ENCODE assay signal across 15 mouse cellular contexts in genomic region chr13:51930931-51931330, GRCm38 (mm10).
DNase-seq lines count a peak whose midpoint lies in the region; ATAC-seq and TF ChIP-seq lines count a peak whose summit lies in the region.
"Had no signal": no experiment of that assay in that cellular context is flagged by ENCODE, and none has a peak within 500 bp of the region (broad histone marks: within the 10 kb centered on the region; RNA-seq: fewer than 3 reads in every experiment).

No protein-coding gene starts in this region.

- H3K9ac ChIP-seq in forebrain, embryonic 14.5 days (ENCODE audit: low read length), result no peak overlapping the region
- H3K9ac ChIP-seq in stomach, embryonic 14.5 days (replicated peaks; ENCODE audit: low read depth, low read length), result 0 out of 2 replicates have a peak overlapping the region, but pooled peaks have one; percentile 6
- H3K9ac ChIP-seq in stomach, postnatal 0 days (ENCODE audit: low read length), result no peak overlapping the region
- H3K9ac ChIP-seq: embryonic facial prominence, embryonic 15.5 days; limb, embryonic 15.5 days; midbrain, embryonic 12.5 days had no signal

- no peaks in the 10 kb centered on the region for H3K36me3 ChIP-seq in forebrain, embryonic 14.5 days (ENCODE audit: control insufficient read depth, insufficient read depth, low read length)
- no peaks in the 10 kb centered on the region for H3K36me3 ChIP-seq in forebrain, embryonic 10.5 days (replicated peaks)
- no peaks in the 10 kb centered on the region for H3K36me3 ChIP-seq in stomach, embryonic 14.5 days (ENCODE audit: control insufficient read depth, insufficient read depth, low read length)
- H3K36me3 ChIP-seq in stomach, postnatal 0 days (ENCODE audit: control insufficient read depth, insufficient read depth, low read length), result no peaks in the 10 kb centered on the region
- H3K36me3 ChIP-seq: embryonic facial prominence, embryonic 15.5 days; limb, embryonic 15.5 days; midbrain, embryonic 12.5 days had no signal

- no peak overlapping the region for H3K4me3 ChIP-seq in forebrain, embryonic 14.5 days (ENCODE audit: low read depth, low read length)
- H3K4me3 ChIP-seq in forebrain, embryonic 10.5 days, result no peak overlapping the region
- H3K4me3 ChIP-seq in stomach, embryonic 14.5 days (ENCODE audit: low read depth, low read length), result no peak overlapping the region
- H3K4me3 ChIP-seq in stomach, postnatal 0 days (ENCODE audit: low read depth, low read length), result no peak overlapping the region
- H3K4me3 ChIP-seq: embryonic facial prominence, embryonic 15.5 days; heart, adult 2 months; limb, embryonic 15.5 days; midbrain, embryonic 12.5 days had no signal

- no peak for TF ChIP-seq CTCF in stomach, postnatal 0 days (IDR thresholded peaks at IDR 0.05; ENCODE audit: low read depth)

- ATAC-seq in forebrain, embryonic 14.5 days, result 0 out of 2 replicates have a peak, but pooled peaks have one; percentile 18
- no peak for ATAC-seq in stomach, embryonic 14.5 days (ENCODE audit: insufficient number of reproducible peaks, insufficient read depth, low FRiP score, low read depth)
- ATAC-seq in stomach, postnatal 0 days (ENCODE audit: low FRiP score, low TSS enrichment), result no peak
- ATAC-seq: lung, postnatal 0 days had no signal

- peak overlapping the region; percentile 27; the same call in 1 of the 2 replicates for H3K27ac ChIP-seq in forebrain, embryonic 14.5 days (ENCODE audit: low read depth, low read length)
- no peak overlapping the region for H3K27ac ChIP-seq in forebrain, embryonic 10.5 days
- no peak overlapping the region for H3K27ac ChIP-seq in stomach, embryonic 14.5 days (ENCODE audit: low read length)
- H3K27ac ChIP-seq in stomach, postnatal 0 days (replicated peaks), result no peak overlapping the region
- H3K27ac ChIP-seq: heart, adult 2 months; kidney, postnatal 0 days; limb, embryonic 15.5 days had no signal

- H3K27me3 ChIP-seq in forebrain, embryonic 14.5 days (replicated peaks; ENCODE audit: control insufficient read depth, insufficient read depth, low read length), result no peaks in the 10 kb centered on the region
- peaks cover 72% of the 10 kb centered on the region for H3K27me3 ChIP-seq in forebrain, embryonic 10.5 days (ENCODE audit: poor library complexity, severe bottlenecking)
- H3K27me3 ChIP-seq in stomach, embryonic 14.5 days (ENCODE audit: control insufficient read depth, insufficient read depth, low read length), result no peaks in the 10 kb centered on the region
- H3K27me3 ChIP-seq in stomach, postnatal 0 days (ENCODE audit: control insufficient read depth, insufficient read depth, low read length), result no peaks in the 10 kb centered on the region; the same call in 1 of the 2 replicates
- H3K27me3 ChIP-seq: embryonic facial prominence, embryonic 15.5 days had no signal

- H3K9me3 ChIP-seq in forebrain, embryonic 14.5 days (replicated peaks; ENCODE audit: control insufficient read depth, low read length), result no peaks in the 10 kb centered on the region
- no peaks in the 10 kb centered on the region for H3K9me3 ChIP-seq in forebrain, embryonic 10.5 days
- H3K9me3 ChIP-seq in stomach, embryonic 14.5 days (ENCODE audit: control insufficient read depth, low read depth, low read length), result no peaks in the 10 kb centered on the region
- no peaks in the 10 kb centered on the region for H3K9me3 ChIP-seq in stomach, postnatal 0 days (ENCODE audit: control insufficient read depth, low read length)
- H3K9me3 ChIP-seq: embryonic facial prominence, embryonic 15.5 days; limb, embryonic 15.5 days; midbrain, embryonic 12.5 days had no signal

- H3K4me2 ChIP-seq in forebrain, embryonic 14.5 days (ENCODE audit: low read length), result no peak overlapping the region
- no peak overlapping the region for H3K4me2 ChIP-seq in stomach, embryonic 14.5 days (replicated peaks; ENCODE audit: low read depth, low read length)
- no peak overlapping the region for H3K4me2 ChIP-seq in stomach, postnatal 0 days (replicated peaks; ENCODE audit: low read depth)
- H3K4me2 ChIP-seq: embryonic facial prominence, embryonic 15.5 days; limb, embryonic 15.5 days; midbrain, embryonic 12.5 days had no signal

- WGBS in forebrain, embryonic 14.5 days, result 71% methylated on average over 3 of the region's 3 CpGs
- WGBS in forebrain, embryonic 10.5 days, result 85% methylated on average over 3 of the region's 3 CpGs
- WGBS in stomach, embryonic 14.5 days, result 82% methylated on average over 3 of the region's 3 CpGs
- 79% methylated on average over 3 of the region's 3 CpGs for WGBS in stomach, postnatal 0 days

- peaks cover 22% of the 10 kb centered on the region for H3K4me1 ChIP-seq in forebrain, embryonic 14.5 days (ENCODE audit: control insufficient read depth, insufficient read depth, low read length)
- H3K4me1 ChIP-seq in forebrain, embryonic 10.5 days, result peaks cover 23% of the 10 kb centered on the region
- H3K4me1 ChIP-seq in stomach, embryonic 14.5 days (ENCODE audit: control insufficient read depth, insufficient read depth, low read length), result no peaks in the 10 kb centered on the region
- H3K4me1 ChIP-seq in stomach, postnatal 0 days (replicated peaks; ENCODE audit: control insufficient read depth, insufficient read depth), result no peaks in the 10 kb centered on the region

- TF ChIP-seq EP300 in stomach, postnatal 0 days (optimal IDR thresholded peaks at IDR 0.05), result no peak

- DNase-seq in forebrain, embryonic 14.5 days (ENCODE audit: low spot score), result no peak
- DNase-seq in forebrain, embryonic 10.5 days (ENCODE audit: extremely low spot score, low spot score), result no peak
- peak; percentile 9 to 47 for DNase-seq in layer of hippocampus, adult 18-20 months (ENCODE audit: low spot score in 2 of 2)
- no peak for DNase-seq in layer of hippocampus, postnatal 10 days (ENCODE audit: low spot score in 2 of 2)
- no peak for DNase-seq in stomach, postnatal 0 days (ENCODE audit: low spot score)
- DNase-seq in lung, postnatal 25 days (ENCODE audit: low spot score), result no peak
- DNase-seq: B cell, adult 2 months; thymus, adult 2 months had no signal

Comparison
In these comparisons a context has a peak if more than half of its experiments do, and no peak if none do; other contexts are left out.
1. DNase-seq: peak in layer of hippocampus, adult 18-20 months (2 of 2); none in forebrain, embryonic 14.5 days (single experiment), forebrain, embryonic 10.5 days (single experiment), layer of hippocampus, postnatal 10 days (0 of 2), stomach, postnatal 0 days (single experiment) and lung, postnatal 25 days (single experiment).